Mouse (Mus musculus) heart, postnatal 0 days (tissue): ENCODE measurements around the gene Cav3. TPM values are rescaled to one million over a fixed set of nuclear protein-coding genes. Genes with fewer than 3 reads are reported as not detected.

Experiments used
- ATAC-seq: fragments of 200-750 bp; cut with Nextera tagmentation; 2 replicates; pipeline ENCODE4 v1.8.0; 2017; ENCODE audit warnings: low read depth, moderate number of reproducible peaks, moderate library complexity; ENCODE audit not compliant: insufficient read depth
- DNase-seq: peaks from one replicate; pipeline ENCODE4 v3.0.0-alpha.2; 2016; ENCODE audit warnings: low spot score
- H3K27ac ChIP-seq: fragments of 300-500 bp; sonication (generic); 2 replicates; pipeline ENCODE4 v1.5.1; 2014; ENCODE audit warnings: low read depth, mild to moderate bottlenecking
- H3K27me3 ChIP-seq: fragments of 300-500 bp; sonication (generic); 2 replicates; pipeline ENCODE4 v1.6.1; 2014; ENCODE audit warnings: low read length, mixed read lengths; ENCODE audit not compliant: control insufficient read depth, insufficient read depth
- H3K36me3 ChIP-seq: fragments of 300-500 bp; sonication (generic); replicated peaks from 2 replicates; pipeline ENCODE4 v1.6.1; 2014; ENCODE audit warnings: low read length, mixed read lengths; ENCODE audit not compliant: control insufficient read depth, insufficient read depth
- H3K4me1 ChIP-seq: fragments of 300-500 bp; sonication (generic); 2 replicates; pipeline ENCODE4 v1.6.1; 2014; ENCODE audit warnings: antibody characterized with exemption; ENCODE audit not compliant: control insufficient read depth, insufficient read depth
- H3K4me2 ChIP-seq: fragments of 300-500 bp; sonication (generic); 2 replicates; pipeline ENCODE4 v1.6.1; 2014; ENCODE audit warnings: low read depth, mild to moderate bottlenecking, low read length, moderate library complexity
- H3K4me3 ChIP-seq: fragments of 300-500 bp; sonication (generic); 2 replicates; pipeline ENCODE4 v1.5.1; 2014; ENCODE audit warnings: low read depth, low read length
- H3K9ac ChIP-seq: fragments of 300-500 bp; sonication (generic); replicated peaks from 2 replicates; pipeline ENCODE4 v1.6.1; 2014; ENCODE audit warnings: low read depth, low read length, mixed read lengths
- H3K9me3 ChIP-seq: fragments of 300-500 bp; sonication (generic); replicated peaks from 2 replicates; pipeline ENCODE4 v1.6.1; 2016; ENCODE audit warnings: low read length; ENCODE audit not compliant: control insufficient read depth
- CTCF ChIP-seq: IDR thresholded peaks from 2 replicates; pipeline ENCODE4 v1.5.1; 2016; ENCODE audit warnings: antibody characterized with exemption, control low read depth, low read depth
- EP300 ChIP-seq: IDR thresholded peaks from 2 replicates; pipeline ENCODE4 v1.6.1; 2016; ENCODE audit warnings: antibody characterized with exemption, low read depth
- WGBS: fragments of 180-500 bp; shearing (Covaris S2); extraction: QIAGEN DNeasy Blood & Tissue Kit; methylation state at CpG from one replicate; pipeline ENCODE4 v1.1.7; 2014; 5-methylcytosine and 5-hydroxymethylcytosine counted together
- polyA plus RNA-seq: library from polyadenylated mRNA; unstranded; fragments of >200 nt; fragmentation: Nextera tagmentation; extraction: Ambion mirVana; gene quantifications from 2 replicates; pipeline ENCODE4 v1.2.1, GENCODE M21; 2015
- total RNA-seq: library from RNA; depleted of rRNA; stranded (reverse); fragments of >200 nt; gene quantifications from 2 replicates; pipeline ENCODE4 v1.2.3, GENCODE M21; 2014; ENCODE audit warnings: low replicate concordance; rRNA removed

The Cav3 gene
- total RNA-seq (148 and 161 TPM in 2 replicates), polyA plus RNA-seq (188 and 201 TPM in 2 replicates)

DNA sequence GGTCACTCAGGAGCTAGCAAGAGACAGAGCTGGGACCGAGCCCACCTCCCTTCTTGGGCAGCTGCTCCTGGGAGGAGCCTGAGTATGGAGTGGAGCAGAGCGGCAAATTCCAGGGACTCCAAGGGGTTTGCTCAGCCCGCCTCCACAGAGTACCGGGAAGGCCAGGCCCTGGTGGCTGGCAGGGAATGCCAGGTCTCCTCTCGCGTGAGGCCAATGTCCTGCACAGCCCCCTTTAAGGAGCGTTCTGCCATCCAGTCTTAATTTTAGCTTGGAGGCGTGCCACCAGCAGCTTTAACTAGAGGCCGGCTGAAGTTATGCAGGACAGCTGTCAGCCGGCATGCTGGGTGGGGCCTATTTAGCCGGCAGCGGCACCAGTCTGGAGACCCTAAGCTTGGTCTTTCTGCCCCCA lies at the start of gene Cav3:
TSS of gene Cav3 (plus strand) at position 165 of the 409 bp plus-strand sequence.
- peak within 1 kb of the TSS; percentile 95 for H3K27ac ChIP-seq
- TF ChIP-seq CTCF (peak; percentile 10; the same call in 1 of the 2 replicates), EP300 (peak; percentile 45; the same call in 1 of the 2 replicates)
- DNase-seq (peak; percentile 95), ATAC-seq (peak; percentile 95)
- no peaks in the 10 kb centered on the region for H3K9me3 ChIP-seq
- H3K27me3 ChIP-seq, result no peaks in the 10 kb centered on the region
- peak within 1 kb of the TSS; percentile 60 for H3K4me2 ChIP-seq
- H3K9ac ChIP-seq, result peak within 1 kb of the TSS; percentile 76
- no peaks in the 10 kb centered on the region for H3K36me3 ChIP-seq
- H3K4me3 ChIP-seq, result peak within 1 kb of the TSS; percentile 51
- peaks cover 19% of the 10 kb centered on the region; the same call in 1 of the 2 replicates for H3K4me1 ChIP-seq
- WGBS, result 15% methylated on average over 12 of the region's 12 CpGs

GRCm38 (mm10) chr6:112419333-112419732 lies 40.0 kb upstream of the Cav3 start:
- Histone ChIP-seq H3K27me3 (no peaks in the 10 kb centered on the region), H3K27ac (no peak overlapping the region), H3K4me1 (no peaks in the 10 kb centered on the region), H3K9me3 (no peaks in the 10 kb centered on the region; the same call in 1 of the 2 replicates), H3K4me2 (no peak overlapping the region), H3K4me3 (no peak overlapping the region), H3K36me3 (no peaks in the 10 kb centered on the region), H3K9ac (no peak overlapping the region)
- ATAC-seq (no peak), DNase-seq (no peak)
- 62% methylated on average over 9 of the region's 9 CpGs for WGBS
- TF ChIP-seq CTCF (no peak), EP300 (no peak)

GRCm38 (mm10) chr6:112420883-112421282 lies 38.4 kb upstream of the Cav3 start:
- H3K9ac ChIP-seq, result no peak overlapping the region
- H3K9me3 ChIP-seq, result no peaks in the 10 kb centered on the region; the same call in 1 of the 2 replicates
- no peak overlapping the region for H3K27ac ChIP-seq
- 97% methylated on average over 1 of the region's 1 CpGs for WGBS
- no peaks in the 10 kb centered on the region for H3K4me1 ChIP-seq
- H3K36me3 ChIP-seq, result no peaks in the 10 kb centered on the region
- DNase-seq (no peak), ATAC-seq (no peak)
- no peaks in the 10 kb centered on the region for H3K27me3 ChIP-seq
- no peak overlapping the region for H3K4me3 ChIP-seq
- TF ChIP-seq CTCF (no peak), EP300 (no peak)
- no peak overlapping the region for H3K4me2 ChIP-seq

DNA sequence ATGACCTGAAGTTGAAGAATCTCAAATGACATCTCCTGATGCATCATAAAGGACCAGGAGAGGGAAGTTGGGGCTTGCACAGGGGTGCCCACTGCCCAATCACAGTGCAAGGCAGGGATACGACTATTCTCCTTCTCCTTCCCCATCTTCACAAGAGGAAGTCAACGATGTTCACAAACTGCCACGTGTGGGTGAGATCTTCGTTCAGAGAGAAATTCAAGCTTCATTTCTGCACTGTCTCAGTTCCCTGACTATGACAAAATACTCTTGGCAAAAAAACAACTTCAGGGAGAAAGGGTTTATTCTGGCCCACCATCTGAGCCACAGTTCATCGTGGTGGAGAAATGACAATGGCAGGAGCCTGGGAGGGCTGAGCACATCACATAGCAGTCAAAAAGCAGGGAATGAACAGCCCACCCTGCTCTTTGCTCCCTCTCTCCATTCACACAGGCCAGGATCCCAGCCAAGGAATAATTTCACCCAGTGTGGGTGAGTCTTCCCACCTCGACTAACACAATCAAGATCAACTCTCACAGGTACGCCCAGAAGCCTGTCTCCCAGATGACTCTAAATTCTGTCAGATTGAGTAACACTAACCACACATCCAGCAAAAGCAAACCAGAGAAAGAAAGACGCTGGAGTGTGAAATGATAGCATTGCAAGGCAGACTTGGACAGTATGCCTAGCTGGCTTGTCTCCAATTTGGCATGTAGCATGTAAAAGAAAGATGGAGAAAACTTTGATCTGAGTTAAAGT lies 35.4 kb upstream of the Cav3 start:
- no peak overlapping the region for H3K27ac ChIP-seq
- H3K9me3 ChIP-seq, result no peaks in the 10 kb centered on the region; the same call in 1 of the 2 replicates
- no peaks in the 10 kb centered on the region for H3K27me3 ChIP-seq
- ATAC-seq, result no peak
- TF ChIP-seq CTCF, result no peak
- no peak for TF ChIP-seq EP300
- peak; percentile 5 for DNase-seq
- H3K9ac ChIP-seq, result no peak overlapping the region
- H3K4me3 ChIP-seq, result no peak overlapping the region
- H3K4me1 ChIP-seq, result no peaks in the 10 kb centered on the region
- WGBS, result 60% methylated on average over 8 of the region's 8 CpGs
- no peak overlapping the region for H3K4me2 ChIP-seq
- no peaks in the 10 kb centered on the region for H3K36me3 ChIP-seq

- H3K9ac ChIP-seq, result no peak overlapping the region
- H3K27ac ChIP-seq, result no peak overlapping the region
- H3K4me1 ChIP-seq, result no peaks in the 10 kb centered on the region
- ATAC-seq (no peak), DNase-seq (no peak)
- TF ChIP-seq CTCF (no peak), EP300 (no peak)
- no peaks in the 10 kb centered on the region for H3K27me3 ChIP-seq
- 56% methylated on average over 6 of the region's 6 CpGs for WGBS
- no peak overlapping the region for H3K4me3 ChIP-seq
- no peaks in the 10 kb centered on the region for H3K36me3 ChIP-seq
- H3K9me3 ChIP-seq, result no peaks in the 10 kb centered on the region; the same call in 1 of the 2 replicates
- no peak overlapping the region for H3K4me2 ChIP-seq
Measured at GRCm38 (mm10) chr6:112426018-112426732, 33.1 kb upstream of the Cav3 start.
